Mouse (Mus musculus): ENCODE results near the gene Lrriq1.

Lrriq1 gene

GRCm38 (mm10) chr10:103235707-103236459 is at the start of gene Lrriq1:
Gene Lrriq1, minus strand, starts transcription at chr10:103236322.
- DNase-seq (ENCODE audit: low spot score): peak; percentile 85

- peak; percentile 24 for DNase-seq (ENCODE audit: low spot score)
Measured at GRCm38 (mm10) chr10:103253842-103254803, 18.0 kb upstream of the Lrriq1 start.

- DNase-seq (ENCODE audit: low spot score): no peak
Measured at GRCm38 (mm10) chr10:103236460-103236772, 294 bp upstream of the Lrriq1 start.

- DNase-seq (ENCODE audit: low spot score): no peak
Measured at GRCm38 (mm10) chr10:103226646-103227045, 9.5 kb downstream of the Lrriq1 start.

GRCm38 (mm10) chr10:103194655-103195328 is 41.3 kb downstream of the Lrriq1 start:
- no peak for DNase-seq (ENCODE audit: low spot score)

- DNase-seq (ENCODE audit: low spot score): no peak
Measured at GRCm38 (mm10) chr10:103145769-103146379, 90.2 kb downstream of the Lrriq1 start.

GRCm38 (mm10) chr10:103144927-103145768 is 91.0 kb downstream of the Lrriq1 start:
- no peak for DNase-seq (ENCODE audit: low spot score)

GRCm38 (mm10) chr10:103142526-103142925 is 93.6 kb downstream of the Lrriq1 start:
- DNase-seq (ENCODE audit: low spot score): no peak

GRCm38 (mm10) chr10:103141532-103141931 is 94.6 kb downstream of the Lrriq1 start:
- peak; percentile 8 for DNase-seq (ENCODE audit: low spot score)

GRCm38 (mm10) chr10:103140609-103141008 is 95.5 kb downstream of the Lrriq1 start:
- DNase-seq (ENCODE audit: low spot score): no peak

- DNase-seq (ENCODE audit: low spot score): no peak
Measured at GRCm38 (mm10) chr10:103114629-103115028, 121.5 kb downstream of the Lrriq1 start.

- DNase-seq (ENCODE audit: low spot score): no peak
Measured at GRCm38 (mm10) chr10:103108090-103108489, 128.0 kb downstream of the Lrriq1 start.

- no peak for DNase-seq (ENCODE audit: low spot score)
Measured at GRCm38 (mm10) chr10:103086101-103086500, 150.0 kb downstream of the Lrriq1 start.

- no peak for DNase-seq (ENCODE audit: low spot score)
Measured at GRCm38 (mm10) chr10:103049593-103049992, 186.5 kb downstream of the Lrriq1 start.

GRCm38 (mm10) chr10:103046623-103047022 is 189.5 kb downstream of the Lrriq1 start:
- no peak for DNase-seq (ENCODE audit: low spot score)

- DNase-seq (ENCODE audit: low spot score): no peak
Measured at GRCm38 (mm10) chr10:103045019-103045418, 191.1 kb downstream of the Lrriq1 start.

GRCm38 (mm10) chr10:103035002-103035640 is 201.0 kb downstream of the Lrriq1 start:
- no peak for DNase-seq (ENCODE audit: low spot score)

GRCm38 (mm10) chr10:103030931-103031330 is 205.2 kb downstream of the Lrriq1 start:
- no peak for DNase-seq (ENCODE audit: low spot score)

GRCm38 (mm10) chr10:103029730-103030490 is 206.2 kb downstream of the Lrriq1 start, which contains the start of gene Alx1:
Gene Alx1, minus strand, starts transcription at chr10:103030215.
- no peak for DNase-seq (ENCODE audit: low spot score)

Data from layer of hippocampus, adult 11-12 months (tissue).